Mouse (Mus musculus): ENCODE results near the gene Mob3b.

DNA sequence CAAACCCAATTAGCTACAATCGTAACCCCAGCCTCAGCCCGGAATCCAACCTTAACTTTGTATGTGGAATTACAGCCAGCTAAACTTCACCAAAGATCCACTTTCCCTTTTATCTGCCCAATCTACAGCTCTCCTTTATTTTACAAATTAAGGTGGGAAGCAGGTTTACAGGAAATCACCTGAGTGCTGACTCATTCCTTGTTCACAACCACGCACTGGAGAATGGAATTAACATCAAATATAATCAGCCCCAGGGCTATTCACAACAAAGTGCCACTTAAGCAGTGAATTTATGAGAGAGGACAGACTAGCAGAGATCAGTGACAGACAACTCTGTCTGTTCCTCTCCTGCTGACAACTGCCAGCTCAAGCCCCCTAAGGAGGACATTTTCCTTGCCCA is 245.9 kb downstream of the Mob3b start:
- TF ChIP-seq GATA1 (IDR thresholded peaks at IDR 0.05; ENCODE audit: borderline replicate concordance, low read length) (no peak), CTCF (IDR thresholded peaks at IDR 0.05; ENCODE audit: low read depth, low read length) (no peak), POLR2AphosphoS5 (IDR thresholded peaks at IDR 0.05; ENCODE audit: insufficient replicate concordance, low read depth, low read length) (no peak), TAL1 (conservative IDR thresholded peaks at IDR 0.05; ENCODE audit: low read depth, low read length) (no peak)

All from G1E (cell line).